Mouse (Mus musculus) hindbrain, embryonic 12.5 days (tissue): ENCODE data around the gene Rbm48. TPM values are rescaled to one million over a fixed set of nuclear protein-coding genes. Genes with fewer than 3 reads are reported as not detected.

Experiments
- ATAC-seq: fragments of 200-750 bp; cut with Nextera tagmentation; 2 replicates; pipeline ENCODE4 v1.8.0; 2017; ENCODE audit warnings: moderate TSS enrichment; ENCODE audit not compliant: low FRiP score
- H3K27ac ChIP-seq: fragments of 300-500 bp; sonication (generic); 2 replicates; pipeline ENCODE4 v1.5.1; 2016; ENCODE audit warnings: mild to moderate bottlenecking
- H3K27me3 ChIP-seq: fragments of 300-500 bp; sonication (generic); 2 replicates; pipeline ENCODE4 v1.6.1; 2016; ENCODE audit warnings: mild to moderate bottlenecking
- H3K36me3 ChIP-seq: fragments of 300-500 bp; sonication (generic); 2 replicates; pipeline ENCODE4 v1.6.1; 2016; ENCODE audit warnings: mild to moderate bottlenecking
- H3K4me1 ChIP-seq: fragments of 300-500 bp; sonication (generic); 2 replicates; pipeline ENCODE4 v1.6.1; 2016
- H3K4me2 ChIP-seq: fragments of 300-500 bp; sonication (generic); replicated peaks from 2 replicates; pipeline ENCODE4 v1.6.1; 2016; ENCODE audit warnings: mild to moderate bottlenecking
- H3K4me3 ChIP-seq: fragments of 300-500 bp; sonication (generic); 2 replicates; pipeline ENCODE4 v1.5.1; 2016; ENCODE audit warnings: mild to moderate bottlenecking
- H3K9ac ChIP-seq: fragments of 300-500 bp; sonication (generic); 2 replicates; pipeline ENCODE4 v1.6.1; 2016; ENCODE audit warnings: mild to moderate bottlenecking, moderate library complexity
- H3K9me3 ChIP-seq: fragments of 300-500 bp; sonication (generic); replicated peaks from 2 replicates; pipeline ENCODE4 v1.6.1; 2016; ENCODE audit warnings: mild to moderate bottlenecking
- WGBS: fragments of 180-500 bp; shearing (Covaris S2); methylation state at CpG from one replicate; pipeline ENCODE4 v1.1.7; 2016; 5-methylcytosine and 5-hydroxymethylcytosine counted together
- polyA plus RNA-seq: library from polyadenylated mRNA; unstranded; fragments of >200 nt; fragmentation: Nextera tagmentation; extraction: Ambion mirVana; gene quantifications from 2 replicates; pipeline ENCODE4 v1.2.1, GENCODE M21; 2016

Gene Rbm48
- polyA plus RNA-seq, 1 experiment from 2014 or later, result 13.8 TPM

GRCm38 (mm10) chr5:3600790-3601189, 4.4 kb upstream of the Rbm48 start:
- Histone ChIP-seq H3K9me3 (no peaks in the 10 kb centered on the region), H3K4me3 (no peak overlapping the region), H3K27ac (no peak overlapping the region), H3K4me2 (no peak overlapping the region), H3K36me3 (peaks cover 18% of the 10 kb centered on the region), H3K9ac (no peak overlapping the region), H3K27me3 (no peaks in the 10 kb centered on the region), H3K4me1 (peaks cover 5% of the 10 kb centered on the region; the same call in 1 of the 2 replicates)
- WGBS, result 85% methylated on average over 3 of the region's 3 CpGs
- ATAC-seq, result no peak

GRCm38 (mm10) chr5:3600298-3600697, 3.9 kb upstream of the Rbm48 start:
- no peak overlapping the region for H3K27ac ChIP-seq
- ATAC-seq, result no peak
- peaks cover 14% of the 10 kb centered on the region for H3K36me3 ChIP-seq
- H3K4me3 ChIP-seq, result no peak overlapping the region
- no peak overlapping the region for H3K9ac ChIP-seq
- no peaks in the 10 kb centered on the region for H3K27me3 ChIP-seq
- H3K4me1 ChIP-seq, result peaks cover 8% of the 10 kb centered on the region
- no peak overlapping the region for H3K4me2 ChIP-seq
- H3K9me3 ChIP-seq, result no peaks in the 10 kb centered on the region
- 83% methylated on average over 1 of the region's 1 CpGs for WGBS

GRCm38 (mm10) chr5:3598766-3599165, 2.4 kb upstream of the Rbm48 start:
- WGBS, result 93% methylated on average over 5 of the region's 5 CpGs
- Histone ChIP-seq H3K36me3 (no peaks in the 10 kb centered on the region), H3K27ac (no peak overlapping the region), H3K4me3 (no peak overlapping the region), H3K9ac (no peak overlapping the region), H3K9me3 (no peaks in the 10 kb centered on the region), H3K4me1 (peaks cover 14% of the 10 kb centered on the region), H3K27me3 (no peaks in the 10 kb centered on the region), H3K4me2 (no peak overlapping the region)
- ATAC-seq, result no peak

GRCm38 (mm10) chr5:3597171-3597570, 786 bp upstream of the Rbm48 start:
- Histone ChIP-seq H3K27me3 (no peaks in the 10 kb centered on the region), H3K9me3 (no peaks in the 10 kb centered on the region), H3K4me2 (peak overlapping the region; percentile 74), H3K4me1 (peaks cover 14% of the 10 kb centered on the region), H3K36me3 (0 out of 2 replicates have a peak, but pooled peaks cover 2% of the 10 kb centered on the region), H3K27ac (no peak overlapping the region), H3K4me3 (peak overlapping the region; percentile 85), H3K9ac (no peak overlapping the region)
- no peak for ATAC-seq

- H3K4me2 ChIP-seq, result peak within 1 kb of the TSS; percentile 76
- H3K9me3 ChIP-seq, result no peaks in the 10 kb centered on the region
- H3K4me3 ChIP-seq, result peak within 1 kb of the TSS; percentile 85
- under 1% methylated on average over 50 of the region's 50 CpGs for WGBS
- H3K9ac ChIP-seq, result peak within 1 kb of the TSS; percentile 67
- ATAC-seq, result peak; percentile 98
- peaks cover 13% of the 10 kb centered on the region for H3K36me3 ChIP-seq
- peaks cover 14% of the 10 kb centered on the region for H3K4me1 ChIP-seq
- peak within 1 kb of the TSS; percentile 72 for H3K27ac ChIP-seq
- no peaks in the 10 kb centered on the region for H3K27me3 ChIP-seq
Measured at GRCm38 (mm10) chr5:3595693-3596398, 539 bp downstream of the Rbm48 start, which contains the start of gene Pex1. Gene Pex1, plus strand, starts transcription at chr5:3596066.

GRCm38 (mm10) chr5:3579066-3579465, 17.3 kb downstream of the Rbm48 start:
- peaks cover 90% of the 10 kb centered on the region for H3K36me3 ChIP-seq
- peaks cover 6% of the 10 kb centered on the region; the same call in 1 of the 2 replicates for H3K9me3 ChIP-seq
- no peak overlapping the region for H3K9ac ChIP-seq
- no peak overlapping the region for H3K27ac ChIP-seq
- H3K4me3 ChIP-seq, result no peak overlapping the region
- no peaks in the 10 kb centered on the region for H3K27me3 ChIP-seq
- H3K4me2 ChIP-seq, result no peak overlapping the region
- no peak for ATAC-seq
- H3K4me1 ChIP-seq, result no peaks in the 10 kb centered on the region
- WGBS, result 95% methylated on average over 7 of the region's 7 CpGs

GRCm38 (mm10) chr5:3577939-3578338, 18.4 kb downstream of the Rbm48 start:
- peaks cover 92% of the 10 kb centered on the region for H3K36me3 ChIP-seq
- H3K4me1 ChIP-seq, result no peaks in the 10 kb centered on the region
- no peak overlapping the region for H3K4me2 ChIP-seq
- H3K9me3 ChIP-seq, result peaks cover 6% of the 10 kb centered on the region; the same call in 1 of the 2 replicates
- H3K9ac ChIP-seq, result no peak overlapping the region
- 90% methylated on average over 2 of the region's 2 CpGs for WGBS
- ATAC-seq, result no peak
- H3K27me3 ChIP-seq, result no peaks in the 10 kb centered on the region
- H3K27ac ChIP-seq, result no peak overlapping the region
- no peak overlapping the region for H3K4me3 ChIP-seq

GRCm38 (mm10) chr5:3574825-3575224, 21.6 kb downstream of the Rbm48 start:
- no peak overlapping the region for H3K27ac ChIP-seq
- H3K4me3 ChIP-seq, result no peak overlapping the region
- H3K27me3 ChIP-seq, result no peaks in the 10 kb centered on the region
- no peak overlapping the region for H3K4me2 ChIP-seq
- H3K36me3 ChIP-seq, result peaks cover 96% of the 10 kb centered on the region
- no peak overlapping the region for H3K9ac ChIP-seq
- no peak for ATAC-seq
- 97% methylated on average over 2 of the region's 2 CpGs for WGBS
- peaks cover 6% of the 10 kb centered on the region; the same call in 1 of the 2 replicates for H3K9me3 ChIP-seq
- H3K4me1 ChIP-seq, result no peaks in the 10 kb centered on the region

GRCm38 (mm10) chr5:3571266-3571665, 25.1 kb downstream of the Rbm48 start, which contains the start of gene 1700109H08Rik:
Gene 1700109H08Rik, plus strand, starts transcription at chr5:3571566.
- 94% methylated on average over 4 of the region's 4 CpGs for WGBS
- peaks cover 91% of the 10 kb centered on the region for H3K36me3 ChIP-seq

GRCm38 (mm10) chr5:3554198-3554597, 42.2 kb downstream of the Rbm48 start:
- Histone ChIP-seq H3K27ac (no peak overlapping the region), H3K4me2 (no peak overlapping the region), H3K36me3 (peaks cover 27% of the 10 kb centered on the region), H3K9me3 (no peaks in the 10 kb centered on the region), H3K4me1 (no peaks in the 10 kb centered on the region), H3K27me3 (no peaks in the 10 kb centered on the region), H3K4me3 (no peak overlapping the region), H3K9ac (no peak overlapping the region)
- WGBS, result 93% methylated on average over 2 of the region's 2 CpGs
- ATAC-seq, result no peak

More at GRCm38 (mm10) chr5:3571266-3571665, 25.1 kb downstream of the Rbm48 start, which contains the start of gene 1700109H08Rik:
- no peak within 1 kb of the TSS for H3K9ac ChIP-seq
- no peaks in the 10 kb centered on the region for H3K4me1 ChIP-seq
- no peaks in the 10 kb centered on the region for H3K27me3 ChIP-seq
- ATAC-seq, result no peak
- no peak within 1 kb of the TSS for H3K4me3 ChIP-seq
- no peak within 1 kb of the TSS for H3K27ac ChIP-seq
- H3K4me2 ChIP-seq, result no peak within 1 kb of the TSS
- peaks cover 6% of the 10 kb centered on the region; the same call in 1 of the 2 replicates for H3K9me3 ChIP-seq

- WGBS, result 95% methylated on average over 1 of the region's 1 CpGs
- no peak overlapping the region for H3K9ac ChIP-seq
- no peak overlapping the region for H3K4me3 ChIP-seq
- peaks cover 9% of the 10 kb centered on the region for H3K36me3 ChIP-seq
- no peak overlapping the region for H3K4me2 ChIP-seq
- no peaks in the 10 kb centered on the region for H3K27me3 ChIP-seq
- H3K27ac ChIP-seq, result no peak overlapping the region
- no peaks in the 10 kb centered on the region for H3K9me3 ChIP-seq
- no peaks in the 10 kb centered on the region for H3K4me1 ChIP-seq
- no peak for ATAC-seq
Measured at GRCm38 (mm10) chr5:3551481-3551880, 44.9 kb downstream of the Rbm48 start.

- peaks cover 22% of the 10 kb centered on the region for H3K4me1 ChIP-seq
- H3K4me3 ChIP-seq, result no peak overlapping the region
- no peaks in the 10 kb centered on the region for H3K27me3 ChIP-seq
- H3K4me2 ChIP-seq, result no peak overlapping the region
- no peaks in the 10 kb centered on the region for H3K36me3 ChIP-seq
- H3K9ac ChIP-seq, result no peak overlapping the region
- H3K9me3 ChIP-seq, result no peaks in the 10 kb centered on the region
- no peak for ATAC-seq
- WGBS, result 92% methylated on average over 1 of the region's 1 CpGs
- H3K27ac ChIP-seq, result no peak overlapping the region
Measured at GRCm38 (mm10) chr5:3546226-3546625, 50.2 kb downstream of the Rbm48 start.

GRCm38 (mm10) chr5:3544480-3544769, 52.0 kb downstream of the Rbm48 start:
- H3K4me2 ChIP-seq, result peak overlapping the region; percentile 77
- H3K27ac ChIP-seq, result no peak overlapping the region
- ATAC-seq, result peak; percentile 12; the same call in 1 of the 2 replicates
- peak overlapping the region; percentile 94 for H3K9ac ChIP-seq
- H3K36me3 ChIP-seq, result no peaks in the 10 kb centered on the region
- 10% methylated on average over 7 of the region's 7 CpGs for WGBS
- H3K4me3 ChIP-seq, result peak overlapping the region; percentile 91
- H3K9me3 ChIP-seq, result no peaks in the 10 kb centered on the region
- peaks cover 22% of the 10 kb centered on the region for H3K4me1 ChIP-seq
- H3K27me3 ChIP-seq, result no peaks in the 10 kb centered on the region
